8 mouse cellular contexts compared by ENCODE assay signal in the genomic region with DNA sequence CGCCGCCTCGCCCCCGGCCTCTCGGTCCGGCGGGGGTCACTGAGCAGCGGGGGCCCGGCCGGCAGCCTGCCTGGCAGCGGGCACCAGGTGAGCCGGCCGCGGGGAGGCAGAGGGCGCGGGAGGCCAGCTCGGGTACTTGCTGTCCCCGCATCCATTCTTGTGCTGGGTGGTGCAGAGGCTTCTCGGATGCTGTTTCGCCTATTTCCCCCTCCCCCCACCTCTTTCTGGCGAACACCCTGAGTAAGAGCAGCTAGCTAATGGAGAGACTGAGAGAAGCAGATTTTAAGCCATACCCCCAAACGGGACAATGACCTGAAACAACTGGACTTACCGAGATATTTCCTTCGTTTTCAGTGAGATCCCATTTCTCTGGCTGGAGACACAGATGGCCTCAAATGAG. TPM values are rescaled to one million over a fixed set of nuclear protein-coding genes. Genes with fewer than 3 reads are reported as not detected.
DNase-seq lines count a peak whose midpoint lies in the region; ATAC-seq lines count a peak whose summit lies in the region.

No protein-coding gene starts in this region.

- peak overlapping the region; percentile 81 for H3K4me3 ChIP-seq in heart, embryonic 13.5 days
- peak overlapping the region; percentile 99 for H3K4me3 ChIP-seq in embryonic facial prominence, embryonic 13.5 days
- peak overlapping the region; percentile 84 for H3K4me3 ChIP-seq in liver, embryonic 15.5 days (replicated peaks)
- H3K4me3 ChIP-seq in stomach, embryonic 14.5 days (ENCODE audit: low read depth, low read length) = peak overlapping the region; percentile 68

- no peak; the same call in 1 of the 2 replicates for ATAC-seq in heart, embryonic 13.5 days (ENCODE audit: extremely low read depth, insufficient number of reproducible peaks, low FRiP score, low TSS enrichment)
- peak; percentile 45 for ATAC-seq in embryonic facial prominence, embryonic 13.5 days (ENCODE audit: insufficient number of reproducible peaks, insufficient read depth, low FRiP score, low TSS enrichment, low read depth)
- no peak for ATAC-seq in liver, embryonic 15.5 days (ENCODE audit: insufficient read depth)
- ATAC-seq in stomach, embryonic 14.5 days (ENCODE audit: insufficient number of reproducible peaks, insufficient read depth, low FRiP score, low read depth) = peak; percentile 55; the same call in 1 of the 2 replicates

- no peak for DNase-seq in heart, postnatal 14 days
- DNase-seq in ES-CJ7 (ENCODE audit: low read depth, low spot score) = peak; percentile 70
- peak; percentile 16 for DNase-seq in hindlimb bud, embryonic 11.5 days (ENCODE audit: extremely low spot score, low read depth, low spot score)
- DNase-seq in testis, postnatal 10 days (ENCODE audit: low spot score) = no peak

- H3K36me3 ChIP-seq in heart, embryonic 13.5 days = peaks cover 32% of the 10 kb centered on the region
- H3K36me3 ChIP-seq in embryonic facial prominence, embryonic 13.5 days = peaks cover 26% of the 10 kb centered on the region
- peaks cover 9% of the 10 kb centered on the region; the same call in 1 of the 2 replicates for H3K36me3 ChIP-seq in liver, embryonic 15.5 days (replicated peaks)
- H3K36me3 ChIP-seq in stomach, embryonic 14.5 days (ENCODE audit: control insufficient read depth, insufficient read depth, low read length) = peaks cover 9% of the 10 kb centered on the region

- peak overlapping the region; percentile 86 for H3K9ac ChIP-seq in heart, embryonic 13.5 days
- H3K9ac ChIP-seq in embryonic facial prominence, embryonic 13.5 days = peak overlapping the region; percentile 91
- H3K9ac ChIP-seq in liver, embryonic 15.5 days = peak overlapping the region; percentile 82
- H3K9ac ChIP-seq in stomach, embryonic 14.5 days (replicated peaks; ENCODE audit: low read depth, low read length) = peak overlapping the region; percentile 76

- H3K4me1 ChIP-seq in heart, embryonic 13.5 days = peaks cover 18% of the 10 kb centered on the region
- H3K4me1 ChIP-seq in embryonic facial prominence, embryonic 13.5 days = peaks cover 14% of the 10 kb centered on the region
- H3K4me1 ChIP-seq in liver, embryonic 15.5 days (replicated peaks) = peaks cover 21% of the 10 kb centered on the region
- H3K4me1 ChIP-seq in stomach, embryonic 14.5 days (ENCODE audit: control insufficient read depth, insufficient read depth, low read length) = 0 out of 2 replicates have a peak, but pooled peaks cover 2% of the 10 kb centered on the region

- peak overlapping the region; percentile 74 for H3K4me2 ChIP-seq in heart, embryonic 13.5 days
- H3K4me2 ChIP-seq in embryonic facial prominence, embryonic 13.5 days = peak overlapping the region; percentile 84
- peak overlapping the region; percentile 96 for H3K4me2 ChIP-seq in liver, embryonic 15.5 days
- peak overlapping the region; percentile 61 for H3K4me2 ChIP-seq in stomach, embryonic 14.5 days (replicated peaks; ENCODE audit: low read depth, low read length)

- intact Hi-C loops in heart, postnatal 14 days (cut with DNase I) = loop anchor here (2.0 kb wide), 1 partner anchor 54 kb away; the partner anchor contains the start of gene Rsbn1

- WGBS in heart, embryonic 13.5 days = under 1% methylated on average over 19 of the region's 24 CpGs
- 0% methylated on average over 24 of the region's 24 CpGs for whole genome bisulfite sequencing in embryonic facial prominence, embryonic 13.5 days
- WGBS in liver, embryonic 15.5 days (ENCODE audit: insufficient replicate concordance) = under 1% methylated on average over 24 of the region's 24 CpGs
- WGBS in stomach, embryonic 14.5 days = under 1% methylated on average over 23 of the region's 24 CpGs

- no peaks in the 10 kb centered on the region for H3K9me3 ChIP-seq in heart, embryonic 13.5 days
- H3K9me3 ChIP-seq in embryonic facial prominence, embryonic 13.5 days = no peaks in the 10 kb centered on the region
- no peaks in the 10 kb centered on the region for H3K9me3 ChIP-seq in liver, embryonic 15.5 days (replicated peaks)
- no peaks in the 10 kb centered on the region for H3K9me3 ChIP-seq in stomach, embryonic 14.5 days (ENCODE audit: control insufficient read depth, low read depth, low read length)

- H3K27me3 ChIP-seq in heart, embryonic 13.5 days (replicated peaks) = no peaks in the 10 kb centered on the region
- no peaks in the 10 kb centered on the region for H3K27me3 ChIP-seq in embryonic facial prominence, embryonic 13.5 days
- H3K27me3 ChIP-seq in liver, embryonic 15.5 days = no peaks in the 10 kb centered on the region
- H3K27me3 ChIP-seq in stomach, embryonic 14.5 days (ENCODE audit: control insufficient read depth, insufficient read depth, low read length) = no peaks in the 10 kb centered on the region

- H3K27ac ChIP-seq in heart, embryonic 13.5 days (replicated peaks) = peak overlapping the region; percentile 91
- peak overlapping the region; percentile 96 for H3K27ac ChIP-seq in embryonic facial prominence, embryonic 13.5 days
- H3K27ac ChIP-seq in liver, embryonic 15.5 days (replicated peaks) = peak overlapping the region; percentile 85
- H3K27ac ChIP-seq in stomach, embryonic 14.5 days (ENCODE audit: low read length) = peak overlapping the region; percentile 94

RNA-seq across cellular contexts. Expression of gene Phtf1, which starts 0.8 kb away (rescaled TPM):
- polyA plus RNA-seq in heart, embryonic 13.5 days (2015; fragmentation: Nextera tagmentation; extraction: Ambion mirVana) = 13.0 and 15.1 TPM in 2 replicates
- total RNA-seq in heart, postnatal 14 days (2021) = 10 to 100 TPM; 10.1 to 11.2 TPM
- polyA plus RNA-seq in embryonic facial prominence, embryonic 13.5 days (2015; fragmentation: Nextera tagmentation; extraction: Ambion mirVana) = 38.4 and 39.5 TPM in 2 replicates
- polyA plus RNA-seq in liver, embryonic 15.5 days (2015; fragmentation: Nextera tagmentation; extraction: Ambion mirVana) = 3.9 and 4.7 TPM in 2 replicates
- polyA plus RNA-seq in stomach, embryonic 14.5 days (2014; fragmentation: Nextera tagmentation; extraction: Ambion mirVana) = 34.5 and 36.0 TPM in 2 replicates

RNA-seq across cellular contexts. Expression of gene Rsbn1, which starts 54.8 kb away (rescaled TPM):
- polyA plus RNA-seq in heart, embryonic 13.5 days (2015; fragmentation: Nextera tagmentation; extraction: Ambion mirVana) = 5.2 and 5.5 TPM in 2 replicates
- total RNA-seq in heart, postnatal 14 days (2021) = 1 to 10 TPM; 9.8 to 9.9 TPM
- polyA plus RNA-seq in embryonic facial prominence, embryonic 13.5 days (2015; fragmentation: Nextera tagmentation; extraction: Ambion mirVana) = 12.9 and 14.6 TPM in 2 replicates
- polyA plus RNA-seq in liver, embryonic 15.5 days (2015; fragmentation: Nextera tagmentation; extraction: Ambion mirVana) = 3.7 and 3.8 TPM in 2 replicates
- 12.5 and 12.8 TPM in 2 replicates for polyA plus RNA-seq in stomach, embryonic 14.5 days (2014; fragmentation: Nextera tagmentation; extraction: Ambion mirVana)

Comparison
In these comparisons a context has a peak if more than half of its experiments do, and no peak if none do; other contexts are left out.
1. ATAC-seq: peak in embryonic facial prominence, embryonic 13.5 days (single experiment) and stomach, embryonic 14.5 days (single experiment); none in heart, embryonic 13.5 days (single experiment) and liver, embryonic 15.5 days (single experiment).
2. DNase-seq: peak in ES-CJ7 (single experiment) and hindlimb bud, embryonic 11.5 days (single experiment); none in heart, postnatal 14 days (0 of 2) and testis, postnatal 10 days (single experiment).
3. Peak in every context shown above with its lines, with median percentiles within 50 percentile points of each other: H3K27ac ChIP-seq, H3K4me2 ChIP-seq, H3K4me3 ChIP-seq and H3K9ac ChIP-seq.